Mouse (Mus musculus) megakaryocyte, embryonic 14.5 days (primary cell): ENCODE measurements around the gene Cdk4. TPM values are rescaled to one million over a fixed set of nuclear protein-coding genes. Genes with fewer than 3 reads are reported as not detected.

Source experiments
- H3K27me3 ChIP-seq: replicated peaks from 2 replicates; pipeline ENCODE3; 2012; ENCODE audit warnings: inconsistent platforms
- H3K36me3 ChIP-seq: replicated peaks from 2 replicates; pipeline ENCODE3; 2012; ENCODE audit warnings: low read length, inconsistent platforms, mixed read lengths
- H3K4me1 ChIP-seq: 2 replicates; pipeline ENCODE4 v1.6.1; 2012; ENCODE audit warnings: inconsistent platforms
- H3K4me3 ChIP-seq: replicated peaks from 2 replicates; pipeline ENCODE3; 2012; ENCODE audit warnings: moderate library complexity, mild to moderate bottlenecking, inconsistent platforms
- H3K9me3 ChIP-seq: 2 replicates; pipeline ENCODE4 v1.6.1; 2012; ENCODE audit warnings: inconsistent platforms
- FLI1 ChIP-seq: IDR thresholded peaks from 2 replicates; pipeline ENCODE4 v1.6.1; 2012; ENCODE audit warnings: low read length, inconsistent platforms, mixed read lengths
- GATA1 ChIP-seq: IDR thresholded peaks from 3 replicates; pipeline ENCODE4 v1.6.1; 2012; ENCODE audit warnings: mixed read lengths, low read length, inconsistent platforms, borderline replicate concordance
- polyA plus RNA-seq: library from polyadenylated mRNA; stranded (reverse); fragments of >175 nt; gene quantifications from 2 replicates; pipeline ENCODE4 v1.2.3, GENCODE M21; 2012; ENCODE audit warnings: low replicate concordance; ENCODE audit not compliant: insufficient read depth

The Cdk4 gene
- polyA plus RNA-seq, 1 experiment = 833 TPM

GRCm38 (mm10) chr10:127073981-127074380, 10.6 kb downstream of the Cdk4 start:
- Histone ChIP-seq H3K4me1 (peaks cover 57% of the 10 kb centered on the region), H3K9me3 (no peaks in the 10 kb centered on the region), H3K4me3 (no peak overlapping the region), H3K27me3 (no peaks in the 10 kb centered on the region), H3K36me3 (peaks cover 14% of the 10 kb centered on the region)
- TF ChIP-seq GATA1 (no peak), FLI1 (no peak)

GRCm38 (mm10) chr10:127075080-127075479, 11.7 kb downstream of the Cdk4 start, which contains the start of gene Agap2:
Gene Agap2 (plus strand): TSS chr10:127075284.
- TF ChIP-seq GATA1 (no peak), FLI1 (no peak)
- H3K4me3 ChIP-seq = peak within 1 kb of the TSS; percentile 95
- H3K27me3 ChIP-seq = no peaks in the 10 kb centered on the region
- H3K4me1 ChIP-seq = peaks cover 49% of the 10 kb centered on the region
- no peaks in the 10 kb centered on the region for H3K9me3 ChIP-seq
- H3K36me3 ChIP-seq = peaks cover 25% of the 10 kb centered on the region

- H3K27me3 ChIP-seq = no peaks in the 10 kb centered on the region
- TF ChIP-seq GATA1 (no peak), FLI1 (no peak)
- peaks cover 30% of the 10 kb centered on the region for H3K36me3 ChIP-seq
- peaks cover 47% of the 10 kb centered on the region for H3K4me1 ChIP-seq
- H3K9me3 ChIP-seq = peaks cover 2% of the 10 kb centered on the region; the same call in 1 of the 2 replicates
- H3K4me3 ChIP-seq = peak overlapping the region; percentile 95
Measured at GRCm38 (mm10) chr10:127075651-127076050, 12.3 kb downstream of the Cdk4 start.

- TF ChIP-seq FLI1 (no peak), GATA1 (no peak)
- peaks cover 43% of the 10 kb centered on the region for H3K4me1 ChIP-seq
- H3K36me3 ChIP-seq = peaks cover 35% of the 10 kb centered on the region
- H3K9me3 ChIP-seq = peaks cover 6% of the 10 kb centered on the region; the same call in 1 of the 2 replicates
- peak overlapping the region; percentile 95 for H3K4me3 ChIP-seq
- H3K27me3 ChIP-seq = no peaks in the 10 kb centered on the region
Measured at GRCm38 (mm10) chr10:127076082-127076481, 12.7 kb downstream of the Cdk4 start.

- Histone ChIP-seq H3K4me3 (no peak overlapping the region), H3K9me3 (peaks cover 6% of the 10 kb centered on the region; the same call in 1 of the 2 replicates), H3K36me3 (peaks cover 49% of the 10 kb centered on the region), H3K27me3 (no peaks in the 10 kb centered on the region), H3K4me1 (peaks cover 38% of the 10 kb centered on the region)
- no peak for TF ChIP-seq GATA1
- TF ChIP-seq FLI1 = no peak
Measured at GRCm38 (mm10) chr10:127077515-127077914, 14.2 kb downstream of the Cdk4 start.

- Histone ChIP-seq H3K9me3 (peaks cover 6% of the 10 kb centered on the region; the same call in 1 of the 2 replicates), H3K36me3 (peaks cover 55% of the 10 kb centered on the region), H3K27me3 (no peaks in the 10 kb centered on the region), H3K4me1 (peaks cover 44% of the 10 kb centered on the region), H3K4me3 (no peak overlapping the region)
- TF ChIP-seq FLI1 = no peak
- no peak for TF ChIP-seq GATA1
Measured at GRCm38 (mm10) chr10:127078001-127078676, 14.8 kb downstream of the Cdk4 start.

- H3K9me3 ChIP-seq = peaks cover 6% of the 10 kb centered on the region; the same call in 1 of the 2 replicates
- TF ChIP-seq GATA1 (no peak), FLI1 (no peak)
- no peaks in the 10 kb centered on the region for H3K27me3 ChIP-seq
- H3K4me1 ChIP-seq = peaks cover 51% of the 10 kb centered on the region
- H3K36me3 ChIP-seq = peaks cover 63% of the 10 kb centered on the region
- H3K4me3 ChIP-seq = no peak overlapping the region
Measured at GRCm38 (mm10) chr10:127078677-127079575, 15.6 kb downstream of the Cdk4 start.

GRCm38 (mm10) chr10:127079665-127080391, 16.5 kb downstream of the Cdk4 start:
- Histone ChIP-seq H3K27me3 (no peaks in the 10 kb centered on the region), H3K36me3 (peaks cover 72% of the 10 kb centered on the region), H3K4me1 (peaks cover 50% of the 10 kb centered on the region), H3K9me3 (peaks cover 6% of the 10 kb centered on the region; the same call in 1 of the 2 replicates), H3K4me3 (no peak overlapping the region)
- TF ChIP-seq GATA1 (no peak), FLI1 (no peak)

- Histone ChIP-seq H3K4me3 (no peak overlapping the region), H3K27me3 (no peaks in the 10 kb centered on the region)
Measured at GRCm38 (mm10) chr10:127080901-127081780, 17.8 kb downstream of the Cdk4 start.

More at GRCm38 (mm10) chr10:127080901-127081780, 17.8 kb downstream of the Cdk4 start:
- peaks cover 6% of the 10 kb centered on the region; the same call in 1 of the 2 replicates for H3K9me3 ChIP-seq
- peaks cover 36% of the 10 kb centered on the region for H3K4me1 ChIP-seq
- H3K36me3 ChIP-seq = peaks cover 82% of the 10 kb centered on the region
- TF ChIP-seq GATA1 = no peak
- TF ChIP-seq FLI1 = no peak
